Mouse (Mus musculus) intestine, embryonic 16.5 days (tissue): Measurements from ENCODE around the gene Prkg2. TPM values are rescaled to one million over a fixed set of nuclear protein-coding genes. Genes with fewer than 3 reads are reported as not detected.
A peak's percentile ranks its signal among the peaks of the same experiment; 100 is the strongest.

ENCODE experiments used
- ATAC-seq: fragments of 200-750 bp; cut with Nextera tagmentation; 2 replicates; pipeline ENCODE4 v1.8.0; 2017; ENCODE audit warnings: moderate TSS enrichment, moderate library complexity
- H3K27ac ChIP-seq: fragments of 300-500 bp; sonication (generic); 2 replicates; pipeline ENCODE4 v1.5.1; 2014; ENCODE audit warnings: mild to moderate bottlenecking, low read length
- H3K27me3 ChIP-seq: fragments of 300-500 bp; sonication (generic); replicated peaks from 2 replicates; pipeline ENCODE4 v1.6.1; 2014; ENCODE audit warnings: low read length, control low read depth, mixed read lengths; ENCODE audit not compliant: control insufficient read depth, insufficient read depth
- H3K36me3 ChIP-seq: fragments of 300-500 bp; sonication (generic); 2 replicates; pipeline ENCODE4 v1.6.1; 2014; ENCODE audit warnings: low read length, control low read depth; ENCODE audit not compliant: control insufficient read depth, insufficient read depth
- H3K4me1 ChIP-seq: fragments of 300-500 bp; sonication (generic); 2 replicates; pipeline ENCODE4 v1.6.1; 2014; ENCODE audit warnings: low read length, control low read depth, mixed read lengths; ENCODE audit not compliant: control insufficient read depth, insufficient read depth
- H3K4me2 ChIP-seq: fragments of 300-500 bp; sonication (generic); 2 replicates; pipeline ENCODE4 v1.6.1; 2014; ENCODE audit warnings: low read depth, low read length, control low read depth
- H3K4me3 ChIP-seq: fragments of 300-500 bp; sonication (generic); 2 replicates; pipeline ENCODE4 v1.5.1; 2014; ENCODE audit warnings: mild to moderate bottlenecking, low read length
- H3K9ac ChIP-seq: fragments of 300-500 bp; sonication (generic); 2 replicates; pipeline ENCODE4 v1.6.1; 2014; ENCODE audit warnings: low read depth, low read length
- H3K9me3 ChIP-seq: fragments of 300-500 bp; sonication (generic); 2 replicates; pipeline ENCODE4 v1.6.1; 2016; ENCODE audit warnings: low read length, control low read depth; ENCODE audit not compliant: control insufficient read depth
- WGBS: fragments of 180-500 bp; shearing (Covaris S2); extraction: QIAGEN DNeasy Blood & Tissue Kit; methylation state at CpG from one replicate; pipeline ENCODE4 v1.1.7; 2014; 5-methylcytosine and 5-hydroxymethylcytosine counted together
- polyA plus RNA-seq: library from polyadenylated mRNA; unstranded; fragments of >200 nt; fragmentation: Nextera tagmentation; extraction: Ambion mirVana; gene quantifications from 2 replicates; pipeline ENCODE4 v1.2.1, GENCODE M21; 2015

Prkg2 gene
- polyA plus RNA-seq, 1 experiment from 2014 or later = 24.1 TPM

GRCm38 (mm10) chr5:98939631-98940208, 97.4 kb downstream of the Prkg2 start:
- Histone ChIP-seq H3K9ac (no peak overlapping the region), H3K27me3 (no peaks in the 10 kb centered on the region), H3K4me3 (no peak overlapping the region), H3K4me2 (no peak overlapping the region), H3K4me1 (peaks cover 4% of the 10 kb centered on the region; the same call in 1 of the 2 replicates), H3K27ac (no peak overlapping the region), H3K9me3 (no peaks in the 10 kb centered on the region), H3K36me3 (no peaks in the 10 kb centered on the region)
- ATAC-seq = no peak
- WGBS = 70% methylated on average over 6 of the region's 6 CpGs

- ATAC-seq = no peak
- H3K36me3 ChIP-seq = no peaks in the 10 kb centered on the region
- WGBS = 82% methylated on average over 9 of the region's 9 CpGs
Observed at GRCm38 (mm10) chr5:98939116-98939515, 98.0 kb downstream of the Prkg2 start.

GRCm38 (mm10) chr5:98937879-98938278, 99.3 kb downstream of the Prkg2 start:
- Histone ChIP-seq H3K4me2 (no peak overlapping the region), H3K4me3 (no peak overlapping the region), H3K27ac (no peak overlapping the region), H3K9me3 (no peaks in the 10 kb centered on the region), H3K9ac (no peak overlapping the region), H3K36me3 (no peaks in the 10 kb centered on the region), H3K27me3 (no peaks in the 10 kb centered on the region), H3K4me1 (peaks cover 4% of the 10 kb centered on the region; the same call in 1 of the 2 replicates)
- 40% methylated on average over 4 of the region's 4 CpGs for WGBS
- ATAC-seq = no peak

More at GRCm38 (mm10) chr5:98939116-98939515, 98.0 kb downstream of the Prkg2 start:
- H3K27me3 ChIP-seq = no peaks in the 10 kb centered on the region
- no peaks in the 10 kb centered on the region for H3K9me3 ChIP-seq
- H3K4me2 ChIP-seq = no peak overlapping the region
- H3K9ac ChIP-seq = no peak overlapping the region
- H3K4me3 ChIP-seq = no peak overlapping the region
- no peak overlapping the region for H3K27ac ChIP-seq
- H3K4me1 ChIP-seq = peaks cover 4% of the 10 kb centered on the region; the same call in 1 of the 2 replicates

- Histone ChIP-seq H3K9ac (no peak overlapping the region), H3K27me3 (no peaks in the 10 kb centered on the region), H3K36me3 (no peaks in the 10 kb centered on the region), H3K4me1 (peaks cover 4% of the 10 kb centered on the region; the same call in 1 of the 2 replicates), H3K4me3 (no peak overlapping the region), H3K27ac (no peak overlapping the region), H3K4me2 (no peak overlapping the region), H3K9me3 (no peaks in the 10 kb centered on the region)
- 40% methylated on average over 2 of the region's 2 CpGs for WGBS
- no peak for ATAC-seq
Observed at GRCm38 (mm10) chr5:98936650-98937049, 100.5 kb downstream of the Prkg2 start.

- Histone ChIP-seq H3K9ac (no peak overlapping the region), H3K9me3 (no peaks in the 10 kb centered on the region), H3K4me2 (no peak overlapping the region), H3K4me1 (peaks cover 4% of the 10 kb centered on the region; the same call in 1 of the 2 replicates), H3K4me3 (no peak overlapping the region), H3K27me3 (no peaks in the 10 kb centered on the region), H3K36me3 (no peaks in the 10 kb centered on the region), H3K27ac (no peak overlapping the region)
- peak; percentile 66 for ATAC-seq
- WGBS = 36% methylated on average over 8 of the region's 8 CpGs
Observed at GRCm38 (mm10) chr5:98935930-98936329, 101.2 kb downstream of the Prkg2 start.

- Histone ChIP-seq H3K4me1 (no peaks in the 10 kb centered on the region), H3K4me3 (no peak overlapping the region), H3K9ac (no peak overlapping the region), H3K4me2 (no peak overlapping the region), H3K27me3 (no peaks in the 10 kb centered on the region), H3K27ac (no peak overlapping the region), H3K36me3 (no peaks in the 10 kb centered on the region), H3K9me3 (no peaks in the 10 kb centered on the region)
- ATAC-seq = peak; percentile 59
- WGBS = 85% methylated on average over 3 of the region's 3 CpGs
Observed at GRCm38 (mm10) chr5:98922921-98923320, 114.2 kb downstream of the Prkg2 start.

GRCm38 (mm10) chr5:98921608-98922007, 115.5 kb downstream of the Prkg2 start:
- Histone ChIP-seq H3K4me2 (no peak overlapping the region), H3K4me3 (no peak overlapping the region), H3K27ac (no peak overlapping the region), H3K27me3 (no peaks in the 10 kb centered on the region), H3K9ac (no peak overlapping the region), H3K9me3 (no peaks in the 10 kb centered on the region), H3K36me3 (no peaks in the 10 kb centered on the region), H3K4me1 (no peaks in the 10 kb centered on the region)
- WGBS = 93% methylated on average over 1 of the region's 1 CpGs
- ATAC-seq = no peak

GRCm38 (mm10) chr5:98918716-98919115, 118.4 kb downstream of the Prkg2 start:
- Histone ChIP-seq H3K4me2 (no peak overlapping the region), H3K4me3 (no peak overlapping the region), H3K9ac (no peak overlapping the region), H3K4me1 (no peaks in the 10 kb centered on the region), H3K27me3 (no peaks in the 10 kb centered on the region), H3K36me3 (no peaks in the 10 kb centered on the region), H3K9me3 (no peaks in the 10 kb centered on the region), H3K27ac (no peak overlapping the region)
- 92% methylated on average over 5 of the region's 5 CpGs for WGBS
- ATAC-seq = peak; percentile 77

GRCm38 (mm10) chr5:98902339-98902738, 134.8 kb downstream of the Prkg2 start:
- WGBS = 68% methylated on average over 4 of the region's 4 CpGs
- no peaks in the 10 kb centered on the region for H3K36me3 ChIP-seq

GRCm38 (mm10) chr5:98900926-98901325, 136.2 kb downstream of the Prkg2 start:
- WGBS = 78% methylated on average over 5 of the region's 5 CpGs
- no peak for ATAC-seq
- no peaks in the 10 kb centered on the region for H3K36me3 ChIP-seq

More at GRCm38 (mm10) chr5:98902339-98902738, 134.8 kb downstream of the Prkg2 start:
- Histone ChIP-seq H3K4me3 (no peak overlapping the region), H3K27me3 (no peaks in the 10 kb centered on the region), H3K27ac (no peak overlapping the region), H3K9ac (no peak overlapping the region), H3K9me3 (no peaks in the 10 kb centered on the region), H3K4me2 (no peak overlapping the region), H3K4me1 (no peaks in the 10 kb centered on the region)
- no peak for ATAC-seq

More at GRCm38 (mm10) chr5:98900926-98901325, 136.2 kb downstream of the Prkg2 start:
- H3K4me1 ChIP-seq = no peaks in the 10 kb centered on the region
- H3K9ac ChIP-seq = no peak overlapping the region
- H3K4me2 ChIP-seq = no peak overlapping the region
- H3K9me3 ChIP-seq = no peaks in the 10 kb centered on the region
- no peak overlapping the region for H3K27ac ChIP-seq
- H3K27me3 ChIP-seq = no peaks in the 10 kb centered on the region
- H3K4me3 ChIP-seq = no peak overlapping the region
